Mouse (Mus musculus) liver, embryonic 15.5 days (tissue): ENCODE results near the gene Serpinc1. TPM values are rescaled to one million over a fixed set of nuclear protein-coding genes. Genes with fewer than 3 reads are reported as not detected.

Experiments used
- ATAC-seq: fragments of 200-750 bp; cut with Nextera tagmentation; 2 replicates; pipeline ENCODE4 v1.8.0; 2017; ENCODE audit warnings: moderate number of reproducible peaks, mild to moderate bottlenecking, moderate library complexity; ENCODE audit not compliant: insufficient read depth
- H3K27ac ChIP-seq: fragments of 300-500 bp; sonication (generic); replicated peaks from 2 replicates; pipeline ENCODE4 v1.5.1; 2015; ENCODE audit warnings: mild to moderate bottlenecking, inconsistent platforms
- H3K27me3 ChIP-seq: fragments of 300-500 bp; sonication (generic); 2 replicates; pipeline ENCODE4 v1.6.1; 2015; ENCODE audit warnings: mild to moderate bottlenecking, inconsistent platforms
- H3K36me3 ChIP-seq: fragments of 300-500 bp; sonication (generic); replicated peaks from 2 replicates; pipeline ENCODE4 v1.6.1; 2015; ENCODE audit warnings: moderate library complexity, mild to moderate bottlenecking, inconsistent platforms
- H3K4me1 ChIP-seq: fragments of 300-500 bp; sonication (generic); replicated peaks from 2 replicates; pipeline ENCODE4 v1.6.1; 2015; ENCODE audit warnings: inconsistent platforms
- H3K4me2 ChIP-seq: fragments of 300-500 bp; sonication (generic); 2 replicates; pipeline ENCODE4 v1.6.1; 2015; ENCODE audit warnings: moderate library complexity, mild to moderate bottlenecking, inconsistent platforms
- H3K4me3 ChIP-seq: fragments of 300-500 bp; sonication (generic); replicated peaks from 2 replicates; pipeline ENCODE4 v1.5.1; 2015; ENCODE audit warnings: mild to moderate bottlenecking, inconsistent platforms
- H3K9ac ChIP-seq: fragments of 300-500 bp; sonication (generic); 2 replicates; pipeline ENCODE4 v1.6.1; 2015; ENCODE audit warnings: moderate library complexity, mild to moderate bottlenecking, inconsistent platforms
- H3K9me3 ChIP-seq: fragments of 300-500 bp; sonication (generic); replicated peaks from 2 replicates; pipeline ENCODE4 v1.6.1; 2016; ENCODE audit warnings: inconsistent platforms
- WGBS: fragments of 180-500 bp; shearing (Covaris S2); methylation state at CpG from one replicate; pipeline ENCODE4 v1.1.7; 2015; ENCODE audit warnings: mixed read lengths; ENCODE audit not compliant: insufficient replicate concordance; 5-methylcytosine and 5-hydroxymethylcytosine counted together
- polyA plus RNA-seq: library from polyadenylated mRNA; unstranded; fragments of >200 nt; fragmentation: Nextera tagmentation; extraction: Ambion mirVana; gene quantifications from 2 replicates; pipeline ENCODE4 v1.2.1, GENCODE M21; 2015

Serpinc1 gene
- polyA plus RNA-seq, 1 experiment from 2014 or later, result 916 TPM

DNA sequence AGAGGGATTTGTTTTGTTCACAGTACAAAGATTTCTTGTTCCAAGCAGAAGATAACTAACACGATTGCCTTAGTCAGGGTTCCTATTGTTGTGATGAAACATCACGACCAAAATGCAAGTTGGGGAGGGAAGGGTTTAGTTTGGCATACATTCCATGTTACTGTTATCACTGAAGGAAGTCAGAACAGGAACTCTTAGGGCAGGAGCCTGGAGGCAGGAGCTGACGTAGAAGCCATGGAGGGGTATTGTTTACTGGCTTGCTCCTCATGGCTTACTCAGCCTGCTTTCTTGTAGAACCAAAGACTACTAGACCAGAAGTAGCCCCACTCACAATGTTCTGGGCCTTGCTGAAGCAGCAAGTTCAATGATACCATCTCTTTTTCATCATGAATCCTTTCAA is 68.6 kb downstream of the Serpinc1 start:
- Histone ChIP-seq H3K9me3 (no peaks in the 10 kb centered on the region), H3K36me3 (peaks cover 68% of the 10 kb centered on the region), H3K27me3 (no peaks in the 10 kb centered on the region), H3K4me2 (no peak overlapping the region), H3K9ac (no peak overlapping the region), H3K4me3 (no peak overlapping the region), H3K27ac (no peak overlapping the region), H3K4me1 (no peaks in the 10 kb centered on the region)
- no peak for ATAC-seq
- WGBS, result 71% methylated on average over 3 of the region's 3 CpGs

Other genes starting within 250 kb of the Serpinc1 start
- gene Rabgap1l, start 185.4 kb upstream of the Serpinc1 start, polyA plus RNA-seq, result 26.5 and 26.7 TPM in 2 replicates
- 3.9 and 4.8 TPM in 2 replicates for gene Rc3h1, start 72.2 kb upstream of the Serpinc1 start, polyA plus RNA-seq
- 1.3 and 2.0 TPM in 2 replicates for gene Zbtb37, start 56.3 kb downstream of the Serpinc1 start, polyA plus RNA-seq
- gene Dars2, start 92.1 kb downstream of the Serpinc1 start, polyA plus RNA-seq, result 29.9 and 30.5 TPM in 2 replicates
- gene Cenpl, start 92.1 kb downstream of the Serpinc1 start, polyA plus RNA-seq, result 38.0 and 39.3 TPM in 2 replicates
- 4.5 and 5.4 TPM in 2 replicates for gene Klhl20, start 152.9 kb downstream of the Serpinc1 start, polyA plus RNA-seq
- gene Ankrd45, start 164.1 kb downstream of the Serpinc1 start, polyA plus RNA-seq, result 0.02 and 0.09 TPM in 2 replicates
- not detected in 2 replicates for gene Tex50, start 180.7 kb downstream of the Serpinc1 start, polyA plus RNA-seq